Mouse (Mus musculus) bone marrow, adult 2 months (tissue): ENCODE data around the gene Stard13. TPM values are rescaled to one million over a fixed set of nuclear protein-coding genes. Genes with fewer than 3 reads are reported as not detected.

Experiments used
- H3K27ac ChIP-seq: fragments of 200-500 bp; 2 replicates; pipeline ENCODE4 v1.5.1; 2012; ENCODE audit warnings: low read depth, mild to moderate bottlenecking, control low read depth, inconsistent platforms, low read length; ENCODE audit not compliant: control insufficient read depth, poor library complexity, insufficient read depth
- H3K4me1 ChIP-seq: fragments of 200-500 bp; 2 replicates; pipeline ENCODE4 v1.6.1; 2011; ENCODE audit warnings: low read length; ENCODE audit not compliant: control insufficient read depth, insufficient read depth
- H3K4me3 ChIP-seq: fragments of 200-500 bp; replicated peaks from 2 replicates; pipeline ENCODE3; 2011; ENCODE audit warnings: mild to moderate bottlenecking, low read depth, low read length, control low read depth; ENCODE audit not compliant: control insufficient read depth
- CTCF ChIP-seq: fragments of 200-500 bp; IDR thresholded peaks from 2 replicates; pipeline ENCODE4 v1.5.1; 2011; ENCODE audit warnings: low read length, control low read depth; ENCODE audit not compliant: control insufficient read depth, insufficient read depth
- POLR2A ChIP-seq: fragments of 200-500 bp; IDR thresholded peaks from 2 replicates; pipeline ENCODE4 v1.6.1; 2011; ENCODE audit warnings: low read depth, mild to moderate bottlenecking, control low read depth, low read length, borderline replicate concordance; ENCODE audit not compliant: control insufficient read depth
- WGBS: fragments of 180-500 bp; shearing (Covaris S2); methylation state at CpG from one replicate; pipeline ENCODE4 v1.1.7; 2018; 5-methylcytosine and 5-hydroxymethylcytosine counted together
- polyA plus RNA-seq: library from polyadenylated mRNA; stranded (reverse); fragments of >200 nt; gene quantifications from 2 replicates; pipeline ENCODE4 v1.2.4, GENCODE M21; 2011; ENCODE audit warnings: low replicate concordance; ENCODE audit not compliant: missing spikeins, insufficient read depth, insufficient read length

The Stard13 gene
- polyA plus RNA-seq, 1 experiment, result 0.80 TPM

DNA sequence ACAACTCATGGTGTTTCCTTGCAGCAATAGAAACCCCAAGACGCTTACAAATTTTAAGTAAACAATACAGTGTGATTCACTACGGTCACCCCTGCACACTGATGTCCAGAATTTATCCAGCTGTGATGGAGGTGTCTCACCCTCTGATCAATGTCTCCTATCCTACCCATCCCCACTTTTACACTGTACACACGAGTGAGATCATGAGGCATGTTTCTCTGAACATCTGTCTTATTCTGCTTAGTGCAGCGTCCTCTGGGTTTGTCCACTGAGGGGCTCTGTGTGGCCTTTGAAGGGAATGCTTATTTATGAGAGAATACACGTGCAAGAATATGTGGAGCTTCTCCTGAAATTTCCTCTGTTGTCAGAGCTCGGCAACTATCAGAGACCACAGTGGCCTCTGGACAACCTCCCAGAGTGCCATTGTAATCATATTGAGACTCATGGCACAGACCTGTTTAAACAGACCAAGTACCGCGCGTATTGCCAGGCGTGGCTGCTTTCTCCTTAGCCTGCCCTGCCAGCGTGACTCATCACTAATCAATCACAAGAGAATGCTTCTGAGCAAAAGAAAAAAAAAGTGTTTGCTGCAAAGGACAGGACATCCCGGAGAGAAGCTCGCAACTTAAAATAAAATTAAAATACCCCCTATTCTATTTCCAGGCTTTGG, 36.9 kb downstream of the Stard13 start:
- no peak for TF ChIP-seq CTCF
- TF ChIP-seq POLR2A, result no peak
- H3K4me1 ChIP-seq, result no peaks in the 10 kb centered on the region
- 86% methylated on average over 13 of the region's 13 CpGs for WGBS
- no peak overlapping the region for H3K27ac ChIP-seq
- H3K4me3 ChIP-seq, result no peak overlapping the region

DNA sequence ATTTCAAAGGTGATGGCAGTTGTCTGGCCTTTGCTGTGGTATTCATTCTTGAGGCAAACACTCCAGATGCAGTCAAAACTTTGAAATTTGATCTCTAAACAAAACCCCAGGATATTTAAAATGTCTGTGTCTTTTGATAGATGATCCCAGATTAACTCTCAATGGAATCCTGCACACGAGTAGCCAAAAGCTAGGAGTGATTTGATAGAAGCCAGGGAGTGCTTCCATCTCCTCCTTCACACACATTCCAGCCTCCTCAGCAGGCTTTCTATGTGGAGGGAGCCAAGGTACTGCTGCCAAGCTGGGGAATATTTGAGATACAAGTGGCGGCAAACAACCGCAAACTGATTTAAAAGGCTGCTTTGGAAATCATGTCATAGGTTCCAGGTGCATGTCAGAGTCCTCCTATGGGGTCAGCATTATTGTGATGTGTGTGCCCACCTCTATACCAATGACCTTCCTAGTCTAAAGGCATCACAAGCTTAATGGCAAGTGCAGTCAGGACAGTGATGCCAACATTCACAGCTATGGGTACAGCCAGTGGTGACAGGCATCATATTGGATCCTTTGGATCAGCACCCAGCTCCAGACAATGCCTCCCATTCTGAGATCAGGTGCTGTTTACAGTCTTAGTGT, 39.6 kb downstream of the Stard13 start:
- WGBS, result 80% methylated on average over 3 of the region's 3 CpGs
- no peak for TF ChIP-seq POLR2A
- TF ChIP-seq CTCF, result no peak
- no peak overlapping the region for H3K4me3 ChIP-seq
- no peaks in the 10 kb centered on the region for H3K4me1 ChIP-seq
- H3K27ac ChIP-seq, result no peak overlapping the region

DNA sequence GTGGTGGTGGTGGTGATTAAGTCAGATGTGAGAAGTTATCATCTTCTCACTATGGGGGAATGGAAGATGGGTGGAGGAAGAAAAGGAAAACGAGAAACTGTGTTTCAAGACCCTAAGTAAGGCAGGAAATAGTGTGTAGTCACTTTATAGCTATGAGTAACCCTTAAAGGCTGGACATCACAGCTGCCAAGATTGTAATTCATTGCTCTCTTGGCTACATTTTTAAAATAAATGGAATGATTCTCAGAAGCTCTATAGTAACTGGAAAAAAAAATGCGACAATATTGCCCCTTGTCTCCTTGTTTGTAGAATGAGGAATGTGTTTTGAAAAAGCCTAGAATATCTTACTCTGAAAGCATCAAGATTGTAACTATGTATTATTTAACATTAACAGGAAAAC, 41.4 kb downstream of the Stard13 start:
- 67% methylated on average over 2 of the region's 2 CpGs for WGBS
- no peak for TF ChIP-seq POLR2A
- Histone ChIP-seq H3K27ac (no peak overlapping the region), H3K4me3 (no peak overlapping the region), H3K4me1 (no peaks in the 10 kb centered on the region)

- 41% methylated on average over 5 of the region's 5 CpGs for WGBS
- Histone ChIP-seq H3K4me1 (no peaks in the 10 kb centered on the region), H3K27ac (no peak overlapping the region), H3K4me3 (no peak overlapping the region)
- no peak for TF ChIP-seq POLR2A
- no peak for TF ChIP-seq CTCF
Measured at GRCm38 (mm10) chr5:151190764-151191163, 42.9 kb downstream of the Stard13 start.

DNA sequence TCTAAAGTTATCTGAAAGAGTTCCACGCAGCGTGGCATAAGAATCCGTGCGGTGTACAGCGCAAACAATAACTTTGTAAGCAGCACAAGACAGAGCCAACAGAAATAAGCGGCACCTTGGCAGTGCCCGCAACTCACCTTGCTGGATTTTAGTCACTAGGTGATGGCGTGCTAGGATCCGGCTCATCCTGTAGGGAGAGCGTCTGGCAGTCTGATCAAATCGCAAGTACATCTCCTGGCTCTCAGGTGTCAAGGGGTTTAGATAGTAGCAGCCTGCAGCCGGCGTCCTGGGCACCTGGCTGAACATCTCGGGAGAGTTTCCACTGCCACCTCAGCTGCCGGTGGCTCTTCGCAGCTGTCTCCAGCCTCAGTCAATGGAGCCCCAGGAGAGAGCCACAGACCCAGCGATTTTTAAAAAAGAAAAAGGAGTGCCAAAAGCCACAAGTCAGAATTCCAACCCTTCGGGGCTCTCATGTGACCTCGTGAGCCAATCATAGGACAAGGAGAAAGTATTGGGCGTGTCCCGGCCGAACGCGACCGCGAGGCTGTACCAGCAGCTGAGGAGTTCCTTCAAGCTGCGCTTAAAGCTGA, 43.8 kb downstream of the Stard13 start:
- no peak overlapping the region for H3K27ac ChIP-seq

DNA sequence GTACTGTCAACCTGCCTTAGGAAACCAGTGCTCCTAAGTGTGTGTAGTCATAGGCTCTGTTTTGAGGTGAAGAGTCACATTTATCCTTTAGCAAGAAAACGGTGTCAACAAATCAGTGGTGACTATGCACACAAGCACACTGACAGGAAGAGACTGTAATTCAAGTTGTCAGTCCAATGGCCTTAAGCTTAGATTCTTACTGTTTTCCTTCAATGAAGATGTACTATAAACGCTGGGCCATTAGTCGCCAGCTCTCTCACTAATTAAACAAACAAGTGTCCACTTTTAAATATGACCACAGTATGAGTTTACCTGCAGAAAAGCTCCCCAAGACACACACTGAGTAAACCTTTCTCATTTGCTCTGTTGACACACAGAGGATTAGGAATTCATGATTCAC, 44.3 kb downstream of the Stard13 start:
- WGBS, result 13% methylated on average over 3 of the region's 3 CpGs
- Histone ChIP-seq H3K4me1 (no peaks in the 10 kb centered on the region), H3K27ac (no peak overlapping the region), H3K4me3 (no peak overlapping the region)
- TF ChIP-seq CTCF (no peak), POLR2A (no peak)

More for the DNA sequence above, 43.8 kb downstream of the Stard13 start:
- Histone ChIP-seq H3K4me1 (no peaks in the 10 kb centered on the region), H3K4me3 (no peak overlapping the region)
- 3% methylated on average over 27 of the region's 27 CpGs for WGBS
- TF ChIP-seq POLR2A (no peak), CTCF (no peak)

DNA sequence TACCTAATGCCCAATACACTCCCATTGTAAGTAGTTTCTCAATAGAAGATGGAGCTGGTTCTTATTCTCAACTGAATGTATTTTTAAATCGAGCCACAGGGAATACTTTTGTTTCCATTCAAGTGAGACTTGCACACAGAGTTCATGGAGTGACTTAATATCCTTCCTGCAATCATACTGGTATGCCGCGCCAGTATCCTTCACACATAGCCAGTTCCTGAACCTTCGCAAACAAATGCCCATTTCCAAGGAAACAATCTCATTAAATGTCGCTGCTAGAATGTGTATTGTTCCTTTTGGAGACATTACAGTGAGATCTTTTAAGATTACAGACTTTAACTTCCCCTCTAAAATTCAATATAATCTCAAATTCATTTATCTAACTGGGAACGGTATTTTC, 45.0 kb downstream of the Stard13 start:
- no peak overlapping the region for H3K4me3 ChIP-seq
- H3K27ac ChIP-seq, result no peak overlapping the region
- no peaks in the 10 kb centered on the region for H3K4me1 ChIP-seq
- TF ChIP-seq POLR2A (no peak), CTCF (no peak)
- WGBS, result 76% methylated on average over 6 of the region's 6 CpGs

GRCm38 (mm10) chr5:151187336-151187735, 46.3 kb downstream of the Stard13 start:
- TF ChIP-seq CTCF, result no peak
- TF ChIP-seq POLR2A, result no peak
- 78% methylated on average over 11 of the region's 11 CpGs for WGBS
- H3K27ac ChIP-seq, result no peak overlapping the region
- H3K4me1 ChIP-seq, result no peaks in the 10 kb centered on the region
- H3K4me3 ChIP-seq, result no peak overlapping the region
